Mouse (Mus musculus): ENCODE measurements at regions not wholly inside any gene's neighbourhood (a gene's known extent, or its start where the extent isn't known, plus 50 kb on each side); places are given as distances from the start of the nearest gene placed in this dataset.

GRCm38 (mm10) chr5:43037592-43037991 is 195.4 kb upstream of the Cpeb2 start:
- Histone ChIP-seq H3ac (ENCODE audit: control insufficient read depth, insufficient read length, low read depth) (no peak overlapping the region), H3K4me3 (ENCODE audit: insufficient read depth, poor library complexity, severe bottlenecking) (no peak overlapping the region), H3K79me2 (ENCODE audit: control insufficient read depth, insufficient read depth) (no peaks in the 10 kb centered on the region), H3K79me3 (ENCODE audit: low read depth) (no peaks in the 10 kb centered on the region), H3K27me3 (ENCODE audit: control insufficient read depth, insufficient read depth, insufficient read length) (no peaks in the 10 kb centered on the region), H3K36me3 (ENCODE audit: control insufficient read depth, insufficient read depth) (no peaks in the 10 kb centered on the region)
- TF ChIP-seq MYOG (IDR thresholded peaks at IDR 0.05; ENCODE audit: control insufficient read depth, extremely low read depth, insufficient read length) (no peak), CEBPB (IDR thresholded peaks at IDR 0.05; ENCODE audit: low read depth) (peak; percentile 16), USF1 (IDR thresholded peaks at IDR 0.05; ENCODE audit: low read depth) (no peak), MYOD1 (IDR thresholded peaks at IDR 0.05; ENCODE audit: control insufficient read depth, insufficient read length, low read depth) (no peak), CTCF (IDR thresholded peaks at IDR 0.05; ENCODE audit: control insufficient read depth, insufficient read depth, insufficient read length) (no peak), FOSL1 (IDR thresholded peaks at IDR 0.05; ENCODE audit: insufficient read depth, low read length, poor library complexity, severe bottlenecking) (no peak)

GRCm38 (mm10) chr5:43039525-43039924 is 193.4 kb upstream of the Cpeb2 start:
- Histone ChIP-seq H3K4me3 (ENCODE audit: insufficient read depth, poor library complexity, severe bottlenecking) (no peak overlapping the region), H3ac (ENCODE audit: control insufficient read depth, insufficient read length, low read depth) (no peak overlapping the region), H3K79me2 (ENCODE audit: control insufficient read depth, insufficient read depth) (no peaks in the 10 kb centered on the region), H3K36me3 (ENCODE audit: control insufficient read depth, insufficient read depth) (no peaks in the 10 kb centered on the region), H3K79me3 (ENCODE audit: low read depth) (no peaks in the 10 kb centered on the region), H3K27me3 (ENCODE audit: control insufficient read depth, insufficient read depth, insufficient read length) (no peaks in the 10 kb centered on the region)
- TF ChIP-seq USF1 (IDR thresholded peaks at IDR 0.05; ENCODE audit: low read depth) (no peak), CEBPB (IDR thresholded peaks at IDR 0.05; ENCODE audit: low read depth) (no peak), MYOD1 (IDR thresholded peaks at IDR 0.05; ENCODE audit: control insufficient read depth, insufficient read length, low read depth) (no peak), MYOG (IDR thresholded peaks at IDR 0.05; ENCODE audit: control insufficient read depth, extremely low read depth, insufficient read length) (no peak), FOSL1 (IDR thresholded peaks at IDR 0.05; ENCODE audit: insufficient read depth, low read length, poor library complexity, severe bottlenecking) (no peak), MAX (IDR thresholded peaks at IDR 0.05) (no peak), CTCF (IDR thresholded peaks at IDR 0.05; ENCODE audit: control insufficient read depth, insufficient read depth, insufficient read length) (no peak)

GRCm38 (mm10) chr5:43042585-43042984 is 190.4 kb upstream of the Cpeb2 start:
- H3K36me3 ChIP-seq (ENCODE audit: control insufficient read depth, insufficient read depth), result no peaks in the 10 kb centered on the region
- no peak overlapping the region for H3K4me3 ChIP-seq (ENCODE audit: insufficient read depth, poor library complexity, severe bottlenecking)
- TF ChIP-seq CEBPB (IDR thresholded peaks at IDR 0.05; ENCODE audit: low read depth) (no peak), MAX (IDR thresholded peaks at IDR 0.05) (no peak), MYOD1 (IDR thresholded peaks at IDR 0.05; ENCODE audit: control insufficient read depth, insufficient read length, low read depth) (no peak), USF1 (IDR thresholded peaks at IDR 0.05; ENCODE audit: low read depth) (no peak), MYOG (IDR thresholded peaks at IDR 0.05; ENCODE audit: control insufficient read depth, extremely low read depth, insufficient read length) (no peak), FOSL1 (IDR thresholded peaks at IDR 0.05; ENCODE audit: insufficient read depth, low read length, poor library complexity, severe bottlenecking) (no peak), CTCF (IDR thresholded peaks at IDR 0.05; ENCODE audit: control insufficient read depth, insufficient read depth, insufficient read length) (no peak)
- no peaks in the 10 kb centered on the region for H3K79me3 ChIP-seq (ENCODE audit: low read depth)
- H3ac ChIP-seq (ENCODE audit: control insufficient read depth, insufficient read length, low read depth), result no peak overlapping the region
- no peaks in the 10 kb centered on the region for H3K27me3 ChIP-seq (ENCODE audit: control insufficient read depth, insufficient read depth, insufficient read length)
- H3K79me2 ChIP-seq (ENCODE audit: control insufficient read depth, insufficient read depth), result no peaks in the 10 kb centered on the region

- H3K79me2 ChIP-seq (ENCODE audit: control insufficient read depth, insufficient read depth), result no peaks in the 10 kb centered on the region
- H3K79me3 ChIP-seq (ENCODE audit: low read depth), result no peaks in the 10 kb centered on the region
- no peak for TF ChIP-seq USF1 (IDR thresholded peaks at IDR 0.05; ENCODE audit: low read depth)
- TF ChIP-seq MYOG (IDR thresholded peaks at IDR 0.05; ENCODE audit: control insufficient read depth, extremely low read depth, insufficient read length), result no peak
- no peak for TF ChIP-seq CEBPB (IDR thresholded peaks at IDR 0.05; ENCODE audit: low read depth)
- no peak for TF ChIP-seq CTCF (IDR thresholded peaks at IDR 0.05; ENCODE audit: control insufficient read depth, insufficient read depth, insufficient read length)
- TF ChIP-seq MYOD1 (IDR thresholded peaks at IDR 0.05; ENCODE audit: control insufficient read depth, insufficient read length, low read depth), result no peak
- no peaks in the 10 kb centered on the region for H3K27me3 ChIP-seq (ENCODE audit: control insufficient read depth, insufficient read depth, insufficient read length)
- H3K36me3 ChIP-seq (ENCODE audit: control insufficient read depth, insufficient read depth), result no peaks in the 10 kb centered on the region
- H3ac ChIP-seq (ENCODE audit: control insufficient read depth, insufficient read length, low read depth), result no peak overlapping the region
- no peak overlapping the region for H3K4me3 ChIP-seq (ENCODE audit: insufficient read depth, poor library complexity, severe bottlenecking)
Observed at GRCm38 (mm10) chr5:43045860-43046259, 187.1 kb upstream of the Cpeb2 start.

GRCm38 (mm10) chr5:43047316-43047715 is 185.7 kb upstream of the Cpeb2 start:
- H3K27me3 ChIP-seq (ENCODE audit: control insufficient read depth, insufficient read depth, insufficient read length), result no peaks in the 10 kb centered on the region
- no peak overlapping the region for H3ac ChIP-seq (ENCODE audit: control insufficient read depth, insufficient read length, low read depth)
- H3K79me2 ChIP-seq (ENCODE audit: control insufficient read depth, insufficient read depth), result no peaks in the 10 kb centered on the region
- no peaks in the 10 kb centered on the region for H3K36me3 ChIP-seq (ENCODE audit: control insufficient read depth, insufficient read depth)
- H3K79me3 ChIP-seq (ENCODE audit: low read depth), result no peaks in the 10 kb centered on the region
- TF ChIP-seq USF1 (IDR thresholded peaks at IDR 0.05; ENCODE audit: low read depth), result no peak
- no peak for TF ChIP-seq MYOG (IDR thresholded peaks at IDR 0.05; ENCODE audit: control insufficient read depth, extremely low read depth, insufficient read length)
- no peak for TF ChIP-seq MAX (IDR thresholded peaks at IDR 0.05)
- no peak for TF ChIP-seq MYOD1 (IDR thresholded peaks at IDR 0.05; ENCODE audit: control insufficient read depth, insufficient read length, low read depth)
- no peak for TF ChIP-seq FOSL1 (IDR thresholded peaks at IDR 0.05; ENCODE audit: insufficient read depth, low read length, poor library complexity, severe bottlenecking)
- TF ChIP-seq CEBPB (IDR thresholded peaks at IDR 0.05; ENCODE audit: low read depth), result no peak
- no peak for TF ChIP-seq CTCF (IDR thresholded peaks at IDR 0.05; ENCODE audit: control insufficient read depth, insufficient read depth, insufficient read length)
- no peak overlapping the region for H3K4me3 ChIP-seq (ENCODE audit: insufficient read depth, poor library complexity, severe bottlenecking)

All from C2C12 (cell line).